Mouse (Mus musculus): Measurements from ENCODE around the gene Itgb2.
A peak's percentile ranks its signal among the peaks of the same experiment; 100 is the strongest.

The Itgb2 gene

GRCm38 (mm10) chr10:77517066-77517620, 12.9 kb upstream of the Itgb2 start:
- peak; percentile 33 for DNase-seq (ENCODE audit: low spot score)

GRCm38 (mm10) chr10:77517801-77518200, 12.3 kb upstream of the Itgb2 start:
- DNase-seq (ENCODE audit: low spot score), result no peak

- no peak for DNase-seq (ENCODE audit: low spot score)
Measured at GRCm38 (mm10) chr10:77519191-77519590, 10.9 kb upstream of the Itgb2 start.

- DNase-seq (ENCODE audit: low spot score), result no peak
Measured at GRCm38 (mm10) chr10:77520497-77520896, 9.6 kb upstream of the Itgb2 start.

- DNase-seq (ENCODE audit: low spot score), result no peak
Measured at GRCm38 (mm10) chr10:77522021-77522731, 7.9 kb upstream of the Itgb2 start.

GRCm38 (mm10) chr10:77522746-77523145, 7.3 kb upstream of the Itgb2 start:
- DNase-seq (ENCODE audit: low spot score), result no peak

GRCm38 (mm10) chr10:77523321-77523720, 6.7 kb upstream of the Itgb2 start:
- no peak for DNase-seq (ENCODE audit: low spot score)

GRCm38 (mm10) chr10:77526488-77526887, 3.6 kb upstream of the Itgb2 start:
- DNase-seq (ENCODE audit: low spot score), result no peak

- no peak for DNase-seq (ENCODE audit: low spot score)
Measured at GRCm38 (mm10) chr10:77528634-77529033, 1.4 kb upstream of the Itgb2 start.

GRCm38 (mm10) chr10:77531026-77532019, 1.3 kb downstream of the Itgb2 start:
- no peak for DNase-seq (ENCODE audit: low spot score)

GRCm38 (mm10) chr10:77532020-77532413, 2.0 kb downstream of the Itgb2 start:
- no peak for DNase-seq (ENCODE audit: low spot score)

GRCm38 (mm10) chr10:77536727-77537126, 6.7 kb downstream of the Itgb2 start:
- DNase-seq (ENCODE audit: low spot score), result no peak

- DNase-seq (ENCODE audit: low spot score), result no peak
Measured at GRCm38 (mm10) chr10:77537215-77538209, 7.5 kb downstream of the Itgb2 start.

- DNase-seq (ENCODE audit: low spot score), result no peak
Measured at GRCm38 (mm10) chr10:77539320-77539945, 9.4 kb downstream of the Itgb2 start.

- no peak for DNase-seq (ENCODE audit: low spot score)
Measured at GRCm38 (mm10) chr10:77540576-77541102, 10.6 kb downstream of the Itgb2 start.

GRCm38 (mm10) chr10:77541864-77542666, 12.0 kb downstream of the Itgb2 start:
- no peak for DNase-seq (ENCODE audit: low spot score)

- DNase-seq (ENCODE audit: low spot score), result no peak
Measured at GRCm38 (mm10) chr10:77543226-77543625, 13.2 kb downstream of the Itgb2 start.

- no peak for DNase-seq (ENCODE audit: low spot score)
Measured at GRCm38 (mm10) chr10:77544916-77545315, 14.9 kb downstream of the Itgb2 start.

- no peak for DNase-seq (ENCODE audit: low spot score)
Measured at GRCm38 (mm10) chr10:77548576-77548975, 18.5 kb downstream of the Itgb2 start.

- DNase-seq (ENCODE audit: low spot score), result no peak
Measured at GRCm38 (mm10) chr10:77550874-77551273, 20.8 kb downstream of the Itgb2 start.

Measured in ovary, postnatal 10 days (tissue).